Mouse (Mus musculus): ENCODE results near the gene Tspan9. TPM values are rescaled to one million over a fixed set of nuclear protein-coding genes. Genes with fewer than 3 reads are reported as not detected.

Gene Tspan9
- total RNA-seq, 2 experiments from 2014 or later = 45.6 to 71.6 TPM

DNA sequence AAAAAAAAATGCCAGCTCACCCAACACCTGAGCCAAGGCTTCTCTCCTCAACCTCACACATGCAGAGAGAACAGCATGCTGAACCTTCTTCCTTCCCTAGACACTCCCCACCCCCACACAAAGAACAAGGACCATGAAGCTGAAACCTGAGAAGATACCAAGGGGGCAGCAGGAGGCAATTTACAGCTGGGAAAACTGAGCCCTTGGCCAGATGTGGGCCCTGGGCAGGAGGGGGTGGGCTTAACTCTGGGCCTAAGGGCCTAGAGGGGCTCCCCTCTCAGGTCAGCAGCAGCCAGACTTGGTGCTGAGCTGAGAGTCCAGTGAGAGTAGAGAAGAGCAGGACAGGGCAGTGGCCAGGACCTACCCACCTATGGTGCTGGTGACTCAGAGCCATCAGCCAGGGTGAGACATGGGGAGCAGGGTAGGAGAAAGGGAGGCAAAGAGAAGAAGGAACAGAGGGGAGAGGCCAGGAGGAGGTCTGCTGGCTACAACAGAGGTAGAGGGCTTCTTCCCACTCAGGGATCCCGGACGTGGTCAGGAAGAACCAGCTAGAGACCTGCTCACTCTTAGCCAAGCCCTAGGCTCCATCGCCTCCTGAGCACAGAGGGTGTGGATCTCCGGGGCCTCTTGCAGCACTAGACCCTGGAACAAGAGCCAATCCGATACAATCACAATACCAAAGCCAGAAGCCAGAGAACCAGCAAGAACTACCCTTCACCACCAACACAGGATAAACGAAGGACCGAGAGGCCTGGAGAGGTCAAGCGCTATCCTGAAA, 54.5 kb downstream of the Tspan9 start:
- intact Hi-C loops (cut with DNase I; ENCODE audit: low total_unique reads) = no loop called here
- DNase-seq = no peak

DNA sequence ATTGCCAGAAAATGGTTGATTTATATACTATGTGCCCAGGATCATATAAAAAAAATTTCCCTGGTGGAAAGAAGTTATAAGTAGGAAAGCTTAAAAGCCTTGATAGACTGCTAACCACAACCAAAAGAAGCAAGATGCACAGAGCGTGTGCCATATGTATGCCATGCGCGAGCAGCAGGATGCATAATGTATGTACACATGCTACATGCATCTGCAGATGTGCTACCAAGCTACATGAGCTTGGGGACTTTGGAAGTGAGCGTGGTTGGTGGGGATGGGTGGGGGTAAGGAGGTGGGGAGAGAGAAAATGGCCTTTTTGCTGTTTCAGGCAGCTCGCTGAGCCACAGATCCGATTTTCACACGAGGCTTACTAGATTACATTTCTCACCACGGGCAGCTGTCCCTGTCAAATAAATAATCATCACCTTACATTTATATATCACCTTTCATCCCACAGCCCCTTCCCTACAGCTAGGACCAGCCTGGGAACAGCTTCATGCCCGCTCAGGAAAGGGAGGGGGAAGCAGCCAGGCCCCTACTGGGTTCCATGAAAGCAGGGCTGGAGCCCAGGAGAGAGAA, 57.8 kb downstream of the Tspan9 start:
- DNase-seq = no peak
- intact Hi-C loops (cut with DNase I; ENCODE audit: low total_unique reads) = no loop called here

- no peak for DNase-seq
- intact Hi-C loops (cut with DNase I; ENCODE audit: low total_unique reads) = no loop called here
Measured at GRCm38 (mm10) chr6:128083305-128083704, 60.1 kb downstream of the Tspan9 start.

- no peak for DNase-seq
- intact Hi-C loops (cut with DNase I; ENCODE audit: low total_unique reads) = no loop called here
Measured at GRCm38 (mm10) chr6:128081781-128082180, 61.6 kb downstream of the Tspan9 start.

GRCm38 (mm10) chr6:128081293-128081692, 62.1 kb downstream of the Tspan9 start:
- intact Hi-C loops (cut with DNase I; ENCODE audit: low total_unique reads) = no loop called here
- DNase-seq = no peak

GRCm38 (mm10) chr6:128079576-128080224, 63.7 kb downstream of the Tspan9 start:
- no peak for DNase-seq
- intact Hi-C loops (cut with DNase I; ENCODE audit: low total_unique reads) = no loop called here

DNA sequence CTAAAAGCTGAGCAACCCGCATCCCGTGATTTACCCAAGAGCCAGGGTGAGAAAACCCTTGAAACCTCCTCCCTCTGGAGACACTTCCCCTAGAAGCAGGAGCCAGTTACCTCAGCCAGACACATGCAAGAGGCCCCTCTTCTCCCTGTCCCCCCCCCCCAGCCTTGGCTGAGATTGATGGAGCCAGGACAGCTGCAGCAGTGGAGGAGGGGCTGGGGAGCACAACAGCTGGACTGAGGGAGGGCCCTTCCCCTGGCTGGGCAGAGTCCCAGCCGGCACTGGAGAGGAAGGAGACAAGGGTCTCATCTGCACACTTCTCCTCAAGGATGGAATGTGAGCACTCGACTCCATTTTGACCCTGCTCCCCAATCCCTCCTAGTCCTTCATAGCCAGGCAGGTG, 64.9 kb downstream of the Tspan9 start:
- peak; percentile 67 for DNase-seq

DNA sequence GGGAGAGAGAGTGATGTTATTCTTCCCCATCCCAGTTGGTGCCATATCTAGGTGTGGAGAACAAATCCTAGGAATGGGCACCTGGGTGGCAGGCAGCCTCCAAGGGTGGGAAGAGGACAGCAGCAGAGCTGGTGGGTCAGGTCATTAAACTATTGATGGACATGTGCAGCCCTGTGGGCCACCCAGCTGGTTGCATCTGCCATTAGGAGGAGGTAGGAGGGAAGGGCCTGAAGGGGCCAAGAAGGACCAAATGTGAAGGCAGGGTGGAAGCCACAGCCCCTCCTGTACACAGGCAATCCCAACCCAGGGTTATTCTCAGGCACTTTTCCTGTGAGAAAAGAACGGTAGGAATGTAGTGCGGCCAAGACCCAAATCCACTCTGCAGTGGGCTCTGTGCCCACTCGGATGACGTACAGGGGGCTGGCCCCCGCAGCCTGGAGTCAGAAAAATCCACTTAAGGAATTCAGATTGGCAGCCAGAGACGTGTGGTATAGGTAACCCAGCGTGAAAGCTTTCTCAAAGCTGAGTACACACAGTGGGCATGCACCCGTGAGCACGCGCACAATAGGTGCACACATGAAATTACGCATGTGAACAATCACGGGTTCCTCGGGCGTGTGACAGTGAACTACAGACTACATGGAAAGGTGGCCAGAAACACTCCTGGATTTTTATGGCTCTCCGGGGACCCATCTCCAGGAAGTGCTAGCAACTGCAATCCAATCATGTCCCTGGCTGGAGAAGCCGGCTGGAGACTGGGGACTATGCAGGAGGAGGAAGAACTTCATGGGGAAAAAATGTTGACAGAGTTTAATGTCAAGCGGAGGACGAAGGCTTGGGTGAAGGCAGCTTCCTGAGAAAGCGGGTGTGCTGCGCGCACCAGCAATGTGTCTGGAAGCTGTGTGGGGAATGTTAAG, 67.0 kb downstream of the Tspan9 start:
- intact Hi-C loops (cut with DNase I; ENCODE audit: low total_unique reads) = no loop called here
- DNase-seq = peak; percentile 56

More for the DNA sequence above, 64.9 kb downstream of the Tspan9 start:
- intact Hi-C loops (cut with DNase I; ENCODE audit: low total_unique reads) = no loop called here

DNA sequence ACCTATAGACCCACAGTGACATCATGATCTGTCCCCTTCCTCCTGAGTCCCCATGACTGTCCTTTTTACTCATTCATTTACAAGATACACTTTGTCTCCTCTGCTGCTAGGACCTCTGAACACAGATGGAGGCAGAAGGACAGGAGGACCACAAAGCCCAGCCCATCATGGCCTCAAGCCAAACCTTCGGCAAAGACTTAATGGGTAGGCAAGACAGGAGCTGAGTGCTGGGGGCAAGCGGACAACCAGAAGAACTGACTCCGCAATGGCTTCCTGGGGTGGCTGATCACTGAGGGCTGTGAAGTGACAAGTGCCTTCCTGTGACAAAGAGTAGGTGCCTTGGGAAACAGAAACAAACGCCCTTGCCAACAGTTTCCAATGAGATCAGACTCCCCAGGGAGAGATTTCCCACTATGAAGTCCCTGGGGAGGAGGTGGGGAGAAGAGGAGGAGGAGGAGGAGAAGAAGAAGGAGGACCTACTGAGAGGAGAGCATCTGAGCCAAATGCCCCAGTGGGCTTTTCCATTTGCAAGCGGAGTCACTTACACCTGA, 67.9 kb downstream of the Tspan9 start:
- intact Hi-C loops (cut with DNase I; ENCODE audit: low total_unique reads) = no loop called here
- no peak for DNase-seq

- no peak for DNase-seq
- intact Hi-C loops (cut with DNase I; ENCODE audit: low total_unique reads) = no loop called here
Measured at GRCm38 (mm10) chr6:128070921-128071558, 72.4 kb downstream of the Tspan9 start.

DNA sequence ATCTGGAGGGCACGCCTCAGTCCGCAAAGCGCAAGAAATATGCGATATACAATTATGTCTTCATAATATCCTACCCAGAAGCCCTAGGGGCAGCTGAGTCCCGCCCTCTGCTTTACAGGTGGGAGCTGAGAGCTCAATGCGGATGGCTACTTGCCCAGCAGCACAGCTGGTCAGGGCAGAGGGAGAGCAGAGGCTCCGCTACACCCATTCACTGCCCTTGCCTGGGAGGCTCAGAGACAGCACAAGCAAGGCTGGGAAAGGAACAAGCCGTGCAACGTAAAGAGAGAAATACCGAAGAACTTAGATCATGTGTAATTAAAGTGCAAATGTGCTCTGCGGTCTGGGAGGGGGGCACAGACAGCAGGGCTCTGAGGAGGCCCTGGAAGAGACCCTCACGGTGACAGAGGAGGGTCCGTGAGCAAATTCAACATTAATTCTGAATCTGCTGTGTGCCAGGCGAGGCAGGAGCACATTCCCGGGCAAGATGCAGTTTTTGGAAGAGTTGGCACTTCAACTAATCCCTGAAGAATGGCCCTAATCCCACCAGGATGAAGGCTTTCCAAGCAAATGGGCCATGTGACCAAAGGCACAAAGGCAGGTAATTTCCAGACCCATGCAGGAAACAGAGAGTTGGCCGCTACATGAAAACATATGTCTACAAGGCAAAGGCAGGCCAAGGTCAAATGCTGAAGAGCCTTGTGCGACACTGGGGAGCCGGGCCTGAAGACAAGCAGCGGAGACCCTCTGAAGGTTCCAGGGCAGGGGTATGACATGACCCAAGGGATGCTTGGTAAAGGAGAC, 73.1 kb downstream of the Tspan9 start:
- intact Hi-C loops (cut with DNase I; ENCODE audit: low total_unique reads) = no loop called here
- DNase-seq = peak; percentile 36

DNA sequence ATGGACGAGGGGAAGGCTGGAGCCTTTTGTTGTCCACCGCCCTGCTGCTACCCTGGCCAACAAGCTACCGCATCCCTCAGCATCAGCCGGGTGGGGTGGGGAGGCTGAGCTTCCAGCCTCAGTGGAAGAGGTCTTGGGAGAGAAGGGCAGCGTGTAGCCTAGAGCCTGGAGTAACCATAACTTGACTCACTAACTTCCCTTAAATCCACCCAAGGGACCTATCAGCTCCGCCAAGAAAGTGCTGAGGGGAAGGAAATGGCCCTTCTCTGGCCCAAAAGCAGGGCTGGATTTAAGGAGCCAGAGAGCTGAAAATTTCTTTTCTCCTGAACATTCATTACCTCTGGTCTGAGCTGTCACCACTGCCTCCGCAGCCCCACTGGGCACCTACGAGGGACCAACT, 75.2 kb downstream of the Tspan9 start:
- intact Hi-C loops (cut with DNase I; ENCODE audit: low total_unique reads) = no loop called here
- peak; percentile 32 for DNase-seq

DNA sequence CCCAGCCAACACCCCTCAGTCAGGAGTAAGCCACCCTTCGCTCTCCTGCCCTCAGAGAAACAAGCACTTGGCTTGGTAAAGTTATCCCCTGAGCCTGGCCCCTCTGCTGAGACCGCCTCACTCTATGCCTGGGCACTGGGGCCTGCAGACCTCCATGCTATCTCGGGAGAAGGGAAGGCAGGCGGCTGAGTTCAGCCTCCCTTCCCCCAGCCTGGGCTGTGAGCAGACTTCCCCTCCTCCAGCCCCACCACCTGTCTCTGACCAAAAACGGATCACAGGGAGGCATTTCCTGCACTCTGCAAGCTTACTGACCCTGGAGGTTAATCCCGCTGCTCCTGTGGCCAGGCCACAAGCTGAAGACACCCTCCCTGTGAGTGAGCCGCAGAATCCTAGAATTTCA, 77.4 kb downstream of the Tspan9 start:
- intact Hi-C loops (cut with DNase I; ENCODE audit: low total_unique reads) = no loop called here
- peak; percentile 27 for DNase-seq

DNA sequence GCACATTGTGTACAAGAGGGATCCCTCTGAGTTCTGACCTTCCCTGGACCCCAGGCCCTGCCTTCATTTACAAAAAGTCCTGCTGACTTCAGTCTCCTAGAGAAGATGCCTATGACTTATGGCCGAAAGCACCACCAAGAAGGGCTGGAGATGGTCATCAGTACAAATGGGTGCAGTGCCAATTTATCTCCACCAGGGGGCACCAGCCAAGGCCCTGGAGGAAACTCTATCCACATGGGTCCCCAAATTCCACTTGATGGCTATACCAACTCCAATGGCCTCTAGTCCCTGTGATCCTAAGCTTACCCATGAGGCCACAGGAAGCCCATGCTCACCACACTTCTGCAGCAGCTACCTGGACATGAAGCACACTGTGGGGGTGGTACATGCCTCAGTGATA, 79.9 kb downstream of the Tspan9 start:
- peak; percentile 30 for DNase-seq
- intact Hi-C loops (cut with DNase I; ENCODE audit: low total_unique reads) = no loop called here

DNA sequence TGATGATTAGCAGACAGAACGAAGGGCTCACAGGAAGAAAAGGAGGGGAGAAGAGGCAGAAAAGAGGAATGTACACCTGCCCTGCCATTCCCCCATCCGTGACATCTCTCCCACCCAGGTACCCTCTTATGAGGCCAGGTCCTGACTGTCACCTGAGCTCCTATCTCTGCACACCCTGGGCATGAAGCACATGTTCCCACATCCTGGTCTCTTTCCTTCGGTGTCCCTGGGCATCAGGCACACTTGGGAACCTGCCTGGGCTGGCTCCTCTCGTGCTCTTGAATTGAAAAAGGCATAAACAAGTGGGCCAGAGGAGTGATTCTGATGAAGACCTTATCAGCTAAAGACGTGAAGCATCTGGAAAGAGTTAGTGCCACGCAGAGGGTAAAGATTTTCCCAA, 80.6 kb downstream of the Tspan9 start:
- no peak for DNase-seq
- intact Hi-C loops (cut with DNase I; ENCODE audit: low total_unique reads) = no loop called here

DNA sequence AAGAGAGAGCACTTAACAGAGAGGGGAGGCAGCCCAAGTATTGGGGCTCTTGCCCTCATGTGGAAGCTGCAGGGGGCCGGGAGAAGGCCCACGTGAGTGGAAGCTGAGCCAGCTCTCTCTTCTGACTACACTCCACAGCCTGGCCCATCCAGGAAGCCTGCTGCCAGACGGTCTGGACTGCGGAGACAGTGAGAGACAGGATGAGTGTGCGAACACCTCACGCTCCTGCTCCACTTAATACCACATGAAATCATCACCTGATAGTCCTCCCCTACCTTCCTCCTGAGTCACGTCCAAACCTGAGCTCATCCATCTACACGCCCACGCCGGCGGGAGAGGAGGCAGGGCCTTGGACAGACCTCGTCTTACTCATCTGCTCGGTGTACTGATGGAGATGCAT, 81.2 kb downstream of the Tspan9 start:
- DNase-seq = no peak
- intact Hi-C loops (cut with DNase I; ENCODE audit: low total_unique reads) = no loop called here

- intact Hi-C loops (cut with DNase I; ENCODE audit: low total_unique reads) = no loop called here
Measured at GRCm38 (mm10) chr6:128061342-128061741, 82.1 kb downstream of the Tspan9 start.

GRCm38 (mm10) chr6:128058570-128058969, 84.8 kb downstream of the Tspan9 start:
- no peak for DNase-seq
- intact Hi-C loops (cut with DNase I; ENCODE audit: low total_unique reads) = no loop called here

More at GRCm38 (mm10) chr6:128061342-128061741, 82.1 kb downstream of the Tspan9 start:
- no peak for DNase-seq
